Mouse (Mus musculus): ENCODE measurements around the gene Ccdc57.

DNA sequence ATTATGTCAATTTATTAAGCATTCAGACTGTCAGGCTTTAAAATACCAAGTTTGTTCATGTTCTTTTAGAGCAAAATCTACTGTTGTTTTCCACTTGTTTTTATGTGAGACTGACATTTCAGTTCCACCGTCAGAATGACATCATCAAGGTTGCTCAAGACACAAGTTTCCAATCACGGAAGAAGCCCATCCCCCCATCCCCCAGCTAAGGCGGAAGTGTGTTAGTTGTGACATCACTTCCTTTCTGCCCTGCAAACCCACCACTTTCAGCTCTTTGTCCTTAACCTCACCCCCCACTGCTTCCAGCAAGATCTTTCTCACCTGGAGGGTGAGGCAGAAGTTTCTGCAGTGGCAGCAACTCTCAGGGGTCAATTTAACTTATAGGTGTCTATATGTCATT lies 16.2 kb downstream of the Ccdc57 start:
- no peak for TF ChIP-seq CTCF (IDR thresholded peaks at IDR 0.05; ENCODE audit: low read depth)
- TF ChIP-seq EP300 (IDR thresholded peaks at IDR 0.05; ENCODE audit: low read depth), result no peak
